Mouse (Mus musculus): ENCODE results near the gene Klrb1a. TPM values are rescaled to one million over a fixed set of nuclear protein-coding genes. Genes with fewer than 3 reads are reported as not detected.

Klrb1a gene
- polyA plus RNA-seq, 1 experiment from 2014 or later, result not detected

- Histone ChIP-seq H3K27ac (ENCODE audit: low read length) (no peak overlapping the region), H3K27me3 (ENCODE audit: control insufficient read depth, insufficient read depth, low read length) (no peaks in the 10 kb centered on the region), H3K4me2 (replicated peaks; ENCODE audit: low read depth, low read length) (no peak overlapping the region), H3K4me3 (ENCODE audit: low read depth, low read length) (no peak overlapping the region), H3K36me3 (ENCODE audit: control insufficient read depth, insufficient read depth, low read length) (no peaks in the 10 kb centered on the region), H3K9me3 (ENCODE audit: control insufficient read depth, low read depth, low read length) (no peaks in the 10 kb centered on the region), H3K4me1 (ENCODE audit: control insufficient read depth, insufficient read depth, low read length) (no peaks in the 10 kb centered on the region), H3K9ac (replicated peaks; ENCODE audit: low read depth, low read length) (no peak overlapping the region)
- ATAC-seq (ENCODE audit: insufficient number of reproducible peaks, insufficient read depth, low FRiP score, low read depth), result no peak
- WGBS, result 64% methylated on average over 2 of the region's 2 CpGs
Measured at GRCm38 (mm10) chr6:128622733-128623132, 600 bp downstream of the Klrb1a start.

- WGBS, result 27% methylated on average over 9 of the region's 9 CpGs
- H3K4me2 ChIP-seq (replicated peaks; ENCODE audit: low read depth, low read length), result no peak overlapping the region
Measured at GRCm38 (mm10) chr6:128606350-128606749, 17.0 kb downstream of the Klrb1a start.

GRCm38 (mm10) chr6:128604512-128604911, 18.8 kb downstream of the Klrb1a start:
- Histone ChIP-seq H3K4me3 (ENCODE audit: low read depth, low read length) (no peak overlapping the region), H3K27me3 (ENCODE audit: control insufficient read depth, insufficient read depth, low read length) (no peaks in the 10 kb centered on the region), H3K4me1 (ENCODE audit: control insufficient read depth, insufficient read depth, low read length) (no peaks in the 10 kb centered on the region), H3K4me2 (replicated peaks; ENCODE audit: low read depth, low read length) (no peak overlapping the region), H3K9me3 (ENCODE audit: control insufficient read depth, low read depth, low read length) (no peaks in the 10 kb centered on the region), H3K36me3 (ENCODE audit: control insufficient read depth, insufficient read depth, low read length) (no peaks in the 10 kb centered on the region), H3K9ac (replicated peaks; ENCODE audit: low read depth, low read length) (no peak overlapping the region), H3K27ac (ENCODE audit: low read length) (no peak overlapping the region)
- ATAC-seq (ENCODE audit: insufficient number of reproducible peaks, insufficient read depth, low FRiP score, low read depth), result no peak
- 39% methylated on average over 5 of the region's 5 CpGs for WGBS

More at GRCm38 (mm10) chr6:128606350-128606749, 17.0 kb downstream of the Klrb1a start:
- H3K4me1 ChIP-seq (ENCODE audit: control insufficient read depth, insufficient read depth, low read length), result no peaks in the 10 kb centered on the region
- H3K9ac ChIP-seq (replicated peaks; ENCODE audit: low read depth, low read length), result no peak overlapping the region
- no peak overlapping the region for H3K27ac ChIP-seq (ENCODE audit: low read length)
- H3K27me3 ChIP-seq (ENCODE audit: control insufficient read depth, insufficient read depth, low read length), result no peaks in the 10 kb centered on the region
- no peak overlapping the region for H3K4me3 ChIP-seq (ENCODE audit: low read depth, low read length)
- H3K9me3 ChIP-seq (ENCODE audit: control insufficient read depth, low read depth, low read length), result no peaks in the 10 kb centered on the region
- no peak for ATAC-seq (ENCODE audit: insufficient number of reproducible peaks, insufficient read depth, low FRiP score, low read depth)
- no peaks in the 10 kb centered on the region for H3K36me3 ChIP-seq (ENCODE audit: control insufficient read depth, insufficient read depth, low read length)

GRCm38 (mm10) chr6:128602463-128603201, 20.7 kb downstream of the Klrb1a start:
- H3K9ac ChIP-seq (replicated peaks; ENCODE audit: low read depth, low read length), result no peak overlapping the region
- H3K4me3 ChIP-seq (ENCODE audit: low read depth, low read length), result no peak overlapping the region
- ATAC-seq (ENCODE audit: insufficient number of reproducible peaks, insufficient read depth, low FRiP score, low read depth), result no peak
- 64% methylated on average over 10 of the region's 10 CpGs for WGBS
- H3K36me3 ChIP-seq (ENCODE audit: control insufficient read depth, insufficient read depth, low read length), result no peaks in the 10 kb centered on the region
- no peaks in the 10 kb centered on the region for H3K9me3 ChIP-seq (ENCODE audit: control insufficient read depth, low read depth, low read length)
- H3K4me2 ChIP-seq (replicated peaks; ENCODE audit: low read depth, low read length), result no peak overlapping the region
- H3K27me3 ChIP-seq (ENCODE audit: control insufficient read depth, insufficient read depth, low read length), result no peaks in the 10 kb centered on the region
- H3K4me1 ChIP-seq (ENCODE audit: control insufficient read depth, insufficient read depth, low read length), result no peaks in the 10 kb centered on the region
- no peak overlapping the region for H3K27ac ChIP-seq (ENCODE audit: low read length)

- Histone ChIP-seq H3K4me3 (ENCODE audit: low read depth, low read length) (no peak overlapping the region), H3K36me3 (ENCODE audit: control insufficient read depth, insufficient read depth, low read length) (no peaks in the 10 kb centered on the region), H3K4me1 (ENCODE audit: control insufficient read depth, insufficient read depth, low read length) (no peaks in the 10 kb centered on the region), H3K9ac (replicated peaks; ENCODE audit: low read depth, low read length) (no peak overlapping the region), H3K27me3 (ENCODE audit: control insufficient read depth, insufficient read depth, low read length) (no peaks in the 10 kb centered on the region), H3K4me2 (replicated peaks; ENCODE audit: low read depth, low read length) (no peak overlapping the region), H3K9me3 (ENCODE audit: control insufficient read depth, low read depth, low read length) (no peaks in the 10 kb centered on the region), H3K27ac (ENCODE audit: low read length) (no peak overlapping the region)
- no peak for ATAC-seq (ENCODE audit: insufficient number of reproducible peaks, insufficient read depth, low FRiP score, low read depth)
- WGBS, result 51% methylated on average over 3 of the region's 3 CpGs
Measured at GRCm38 (mm10) chr6:128602026-128602425, 21.3 kb downstream of the Klrb1a start.

- H3K9ac ChIP-seq (replicated peaks; ENCODE audit: low read depth, low read length), result no peak overlapping the region
- H3K36me3 ChIP-seq (ENCODE audit: control insufficient read depth, insufficient read depth, low read length), result no peaks in the 10 kb centered on the region
- no peak overlapping the region for H3K27ac ChIP-seq (ENCODE audit: low read length)
- ATAC-seq (ENCODE audit: insufficient number of reproducible peaks, insufficient read depth, low FRiP score, low read depth), result no peak
- H3K27me3 ChIP-seq (ENCODE audit: control insufficient read depth, insufficient read depth, low read length), result no peaks in the 10 kb centered on the region
- no peaks in the 10 kb centered on the region for H3K4me1 ChIP-seq (ENCODE audit: control insufficient read depth, insufficient read depth, low read length)
- H3K4me2 ChIP-seq (replicated peaks; ENCODE audit: low read depth, low read length), result no peak overlapping the region
- no peaks in the 10 kb centered on the region for H3K9me3 ChIP-seq (ENCODE audit: control insufficient read depth, low read depth, low read length)
- no peak overlapping the region for H3K4me3 ChIP-seq (ENCODE audit: low read depth, low read length)
- 58% methylated on average over 4 of the region's 4 CpGs for WGBS
Measured at GRCm38 (mm10) chr6:128599555-128599954, 23.8 kb downstream of the Klrb1a start.

GRCm38 (mm10) chr6:128598256-128599047, 24.9 kb downstream of the Klrb1a start:
- H3K9me3 ChIP-seq (ENCODE audit: control insufficient read depth, low read depth, low read length), result no peaks in the 10 kb centered on the region
- no peak overlapping the region for H3K4me2 ChIP-seq (replicated peaks; ENCODE audit: low read depth, low read length)
- ATAC-seq (ENCODE audit: insufficient number of reproducible peaks, insufficient read depth, low FRiP score, low read depth), result no peak
- no peaks in the 10 kb centered on the region for H3K27me3 ChIP-seq (ENCODE audit: control insufficient read depth, insufficient read depth, low read length)
- H3K9ac ChIP-seq (replicated peaks; ENCODE audit: low read depth, low read length), result no peak overlapping the region
- H3K36me3 ChIP-seq (ENCODE audit: control insufficient read depth, insufficient read depth, low read length), result no peaks in the 10 kb centered on the region
- no peak overlapping the region for H3K27ac ChIP-seq (ENCODE audit: low read length)
- WGBS, result 44% methylated on average over 2 of the region's 2 CpGs
- H3K4me3 ChIP-seq (ENCODE audit: low read depth, low read length), result no peak overlapping the region
- no peaks in the 10 kb centered on the region for H3K4me1 ChIP-seq (ENCODE audit: control insufficient read depth, insufficient read depth, low read length)

GRCm38 (mm10) chr6:128597121-128597522, 26.2 kb downstream of the Klrb1a start:
- 5% methylated on average over 9 of the region's 9 CpGs for WGBS
- H3K9ac ChIP-seq (replicated peaks; ENCODE audit: low read depth, low read length), result no peak overlapping the region

More at GRCm38 (mm10) chr6:128597121-128597522, 26.2 kb downstream of the Klrb1a start:
- no peaks in the 10 kb centered on the region for H3K36me3 ChIP-seq (ENCODE audit: control insufficient read depth, insufficient read depth, low read length)
- H3K4me2 ChIP-seq (replicated peaks; ENCODE audit: low read depth, low read length), result peak overlapping the region; percentile 39
- H3K27me3 ChIP-seq (ENCODE audit: control insufficient read depth, insufficient read depth, low read length), result no peaks in the 10 kb centered on the region
- H3K4me3 ChIP-seq (ENCODE audit: low read depth, low read length), result peak overlapping the region; percentile 20
- H3K4me1 ChIP-seq (ENCODE audit: control insufficient read depth, insufficient read depth, low read length), result no peaks in the 10 kb centered on the region
- H3K27ac ChIP-seq (ENCODE audit: low read length), result peak overlapping the region; percentile 34; the same call in 1 of the 2 replicates
- H3K9me3 ChIP-seq (ENCODE audit: control insufficient read depth, low read depth, low read length), result no peaks in the 10 kb centered on the region
- ATAC-seq (ENCODE audit: insufficient number of reproducible peaks, insufficient read depth, low FRiP score, low read depth), result peak; percentile 90

All from stomach, embryonic 14.5 days (tissue).